In genomic region chr1:133307318-133307717, GRCm38 (mm10) we compare ENCODE assay signal across 9 mouse cellular contexts. TPM values are rescaled to one million over a fixed set of nuclear protein-coding genes. Genes with fewer than 3 reads are reported as not detected.
A peak's percentile ranks its signal among the peaks of the same experiment; 100 is the strongest.
DNase-seq lines count a peak whose midpoint lies in the region; ATAC-seq lines count a peak whose summit lies in the region.
"Had no signal": no experiment of that assay in that cellular context is flagged by ENCODE, and none has a peak within 500 bp of the region (broad histone marks: within the 10 kb centered on the region; RNA-seq: fewer than 3 reads in every experiment).

No protein-coding gene starts in this region.

- H3K36me3 ChIP-seq in midbrain, embryonic 16.5 days (ENCODE audit: control insufficient read depth, insufficient read depth, low read length): no peaks in the 10 kb centered on the region

- no peak overlapping the region for H3K27ac ChIP-seq in midbrain, embryonic 16.5 days (ENCODE audit: low read length)

- DNase-seq in adrenal gland, postnatal 10 days: peak; percentile 51
- DNase-seq in adrenal gland, adult 8-10 months: no peak
- peak; percentile 11 to 31 for DNase-seq in spleen, postnatal 36 days (ENCODE audit: low spot score in 2 of 2)
- no peak for DNase-seq in spleen, adult 12 weeks (ENCODE audit: low spot score)
- peak; percentile 91 for DNase-seq in embryo, embryonic 10.5 days (ENCODE audit: low spot score)
- peak; percentile 56 for DNase-seq in kidney, postnatal 14 days
- no peak for DNase-seq in right cerebral cortex, postnatal 25 days

- no peaks in the 10 kb centered on the region for H3K27me3 ChIP-seq in midbrain, embryonic 16.5 days (ENCODE audit: control insufficient read depth, insufficient read depth, low read depth, low read length)
- H3K27me3 ChIP-seq: Patski had no signal

- no peaks in the 10 kb centered on the region for H3K9me3 ChIP-seq in midbrain, embryonic 16.5 days (replicated peaks; ENCODE audit: control insufficient read depth, low read length, poor library complexity, severe bottlenecking)

- no peak overlapping the region for H3K9ac ChIP-seq in midbrain, embryonic 16.5 days (ENCODE audit: low read depth, low read length)

- H3K4me1 ChIP-seq in midbrain, embryonic 16.5 days (ENCODE audit: control insufficient read depth, insufficient read depth, low read length): peaks cover 4% of the 10 kb centered on the region; the same call in 1 of the 2 replicates

- WGBS in midbrain, embryonic 16.5 days: 15% methylated on average over 6 of the region's 6 CpGs

- ATAC-seq in midbrain, embryonic 16.5 days: peak; percentile 54; the same call in 1 of the 2 replicates

- no peak overlapping the region for H3K4me2 ChIP-seq in midbrain, embryonic 16.5 days (ENCODE audit: low read length)

- no peak overlapping the region for H3K4me3 ChIP-seq in midbrain, embryonic 16.5 days (ENCODE audit: low read depth, low read length)

RNA-seq across cellular contexts. Expression of gene Golt1a, which starts 2.3 kb away (rescaled TPM):
- 1 to 10 TPM; 1.4 to 4.3 TPM for total RNA-seq in adrenal gland, postnatal 10 days (2021)
- total RNA-seq in adrenal gland, adult 8-10 months (2022): 1 to 10 TPM in 2 of 4 experiments, not detected in 2; 1.2 to 1.9 TPM
- not detected in 2 replicates for polyA plus RNA-seq in midbrain, embryonic 16.5 days (2015; fragmentation: Nextera tagmentation; extraction: Ambion mirVana)

RNA-seq across cellular contexts. Expression of gene Kiss1, which starts 14.4 kb away (rescaled TPM):
- total RNA-seq in adrenal gland, postnatal 10 days (2021): not detected
- not detected for total RNA-seq in adrenal gland, adult 8-10 months (2022)
- polyA plus RNA-seq in midbrain, embryonic 16.5 days (2015; fragmentation: Nextera tagmentation; extraction: Ambion mirVana): not detected in 2 replicates
- polyA plus RNA-seq: Patski had no signal

RNA-seq across cellular contexts. Expression of gene Ren1, which starts 43.0 kb away (rescaled TPM):
- 1 to 10 TPM in 1 of 2 experiments, under 1 TPM in 1; 0.94 to 5.1 TPM for total RNA-seq in adrenal gland, postnatal 10 days (2021)
- 1 to 10 TPM in 3 of 4 experiments, under 1 TPM in 1; 0.97 to 5.8 (median 4.7) TPM for total RNA-seq in adrenal gland, adult 8-10 months (2022)
- polyA plus RNA-seq in midbrain, embryonic 16.5 days (2015; fragmentation: Nextera tagmentation; extraction: Ambion mirVana): 0.35 TPM in 1 of 2 replicates, not detected in the other
- polyA plus RNA-seq: Patski had no signal

RNA-seq across cellular contexts. Expression of gene Etnk2, which starts 56.1 kb away (rescaled TPM):
- 10 to 100 TPM; 10.2 to 24.1 TPM for total RNA-seq in adrenal gland, postnatal 10 days (2021)
- total RNA-seq in adrenal gland, adult 8-10 months (2022): 10 to 100 TPM in 2 of 4 experiments, 1 to 10 TPM in 2; 6.0 to 34.7 (median 13.4) TPM
- polyA plus RNA-seq in midbrain, embryonic 16.5 days (2015; fragmentation: Nextera tagmentation; extraction: Ambion mirVana): 24.6 and 26.5 TPM in 2 replicates

Comparison
In these comparisons a context has a peak if more than half of its experiments do, and no peak if none do; other contexts are left out.
1. DNase-seq: peak in adrenal gland, postnatal 10 days (single experiment), spleen, postnatal 36 days (2 of 2), embryo, embryonic 10.5 days (single experiment) and kidney, postnatal 14 days (single experiment); none in adrenal gland, adult 8-10 months (single experiment), spleen, adult 12 weeks (single experiment) and right cerebral cortex, postnatal 25 days (single experiment).